Mouse (Mus musculus) hindbrain, embryonic 14.5 days (tissue): Measurements from ENCODE around the gene BC051665. TPM values are rescaled to one million over a fixed set of nuclear protein-coding genes. Genes with fewer than 3 reads are reported as not detected.

ENCODE experiments used
- ATAC-seq: fragments of 200-750 bp; cut with Nextera tagmentation; 2 replicates; pipeline ENCODE4 v1.8.0; 2017; ENCODE audit warnings: moderate number of reproducible peaks, mild to moderate bottlenecking, moderate TSS enrichment, moderate library complexity; ENCODE audit not compliant: low FRiP score
- DNase-seq: peaks from one replicate; pipeline ENCODE4 v3.0.0-alpha.2; 2015; ENCODE audit warnings: low spot score
- H3K27ac ChIP-seq: fragments of 300-500 bp; sonication (generic); 2 replicates; pipeline ENCODE4 v1.5.1; 2014; ENCODE audit warnings: mild to moderate bottlenecking, moderate library complexity
- H3K27me3 ChIP-seq: fragments of 300-500 bp; sonication (generic); 2 replicates; pipeline ENCODE4 v1.6.1; 2014; ENCODE audit warnings: mild to moderate bottlenecking, low read length, mixed read lengths; ENCODE audit not compliant: control insufficient read depth, insufficient read depth
- H3K36me3 ChIP-seq: fragments of 300-500 bp; sonication (generic); replicated peaks from 2 replicates; pipeline ENCODE4 v1.6.1; 2014; ENCODE audit not compliant: control insufficient read depth, insufficient read depth
- H3K4me1 ChIP-seq: fragments of 300-500 bp; sonication (generic); replicated peaks from 2 replicates; pipeline ENCODE4 v1.6.1; 2014; ENCODE audit warnings: antibody characterized with exemption, low read length, mixed read lengths; ENCODE audit not compliant: control insufficient read depth, insufficient read depth
- H3K4me2 ChIP-seq: fragments of 300-500 bp; sonication (generic); replicated peaks from 2 replicates; pipeline ENCODE4 v1.6.1; 2014; ENCODE audit warnings: mild to moderate bottlenecking, moderate library complexity
- H3K4me3 ChIP-seq: fragments of 300-500 bp; sonication (generic); replicated peaks from 2 replicates; pipeline ENCODE4 v1.5.1; 2014; ENCODE audit warnings: mild to moderate bottlenecking, low read length
- H3K9ac ChIP-seq: fragments of 300-500 bp; sonication (generic); 2 replicates; pipeline ENCODE4 v1.6.1; 2014
- H3K9me3 ChIP-seq: fragments of 300-500 bp; sonication (generic); 2 replicates; pipeline ENCODE4 v1.6.1; 2016; ENCODE audit warnings: low read length; ENCODE audit not compliant: control insufficient read depth
- WGBS: fragments of 180-500 bp; shearing (Covaris S2); extraction: QIAGEN DNeasy Blood & Tissue Kit; methylation state at CpG from one replicate; pipeline ENCODE4 v1.1.7; 2014; 5-methylcytosine and 5-hydroxymethylcytosine counted together
- polyA plus RNA-seq: library from polyadenylated mRNA; unstranded; fragments of >200 nt; fragmentation: Nextera tagmentation; extraction: Ambion mirVana; gene quantifications from 2 replicates; pipeline ENCODE4 v1.2.1, GENCODE M21; 2014

Gene BC051665
- polyA plus RNA-seq, result not detected in 2 replicates

GRCm38 (mm10) chr13:60786264-60786663 is at the start of gene BC051665:
TSS of gene BC051665 (minus strand) at chr13:60786364.
- H3K27me3 ChIP-seq, result no peaks in the 10 kb centered on the region
- H3K4me2 ChIP-seq, result no peak within 1 kb of the TSS
- H3K4me1 ChIP-seq, result no peaks in the 10 kb centered on the region
- no peaks in the 10 kb centered on the region for H3K36me3 ChIP-seq
- DNase-seq (no peak), ATAC-seq (no peak)
- H3K9ac ChIP-seq, result no peak within 1 kb of the TSS
- H3K9me3 ChIP-seq, result no peaks in the 10 kb centered on the region
- no peak within 1 kb of the TSS for H3K4me3 ChIP-seq
- H3K27ac ChIP-seq, result no peak within 1 kb of the TSS

GRCm38 (mm10) chr13:60826052-60826451 is 39.9 kb upstream of the BC051665 start:
- no peaks in the 10 kb centered on the region for H3K4me1 ChIP-seq
- no peak for ATAC-seq
- no peaks in the 10 kb centered on the region for H3K36me3 ChIP-seq
- H3K4me3 ChIP-seq, result no peak overlapping the region
- WGBS, result 65% methylated on average over 3 of the region's 3 CpGs
- no peaks in the 10 kb centered on the region for H3K27me3 ChIP-seq
- no peak overlapping the region for H3K4me2 ChIP-seq
- no peak for DNase-seq
- no peaks in the 10 kb centered on the region for H3K9me3 ChIP-seq
- no peak overlapping the region for H3K27ac ChIP-seq
- H3K9ac ChIP-seq, result no peak overlapping the region

- Histone ChIP-seq H3K4me1 (no peaks in the 10 kb centered on the region), H3K4me2 (no peak overlapping the region), H3K9me3 (no peaks in the 10 kb centered on the region), H3K4me3 (no peak overlapping the region), H3K9ac (no peak overlapping the region), H3K27ac (no peak overlapping the region), H3K36me3 (no peaks in the 10 kb centered on the region), H3K27me3 (no peaks in the 10 kb centered on the region)
- WGBS, result 77% methylated on average over 3 of the region's 3 CpGs
- ATAC-seq, result no peak
- DNase-seq, result no peak
Measured at GRCm38 (mm10) chr13:60820486-60821175, 34.5 kb upstream of the BC051665 start.

DNA sequence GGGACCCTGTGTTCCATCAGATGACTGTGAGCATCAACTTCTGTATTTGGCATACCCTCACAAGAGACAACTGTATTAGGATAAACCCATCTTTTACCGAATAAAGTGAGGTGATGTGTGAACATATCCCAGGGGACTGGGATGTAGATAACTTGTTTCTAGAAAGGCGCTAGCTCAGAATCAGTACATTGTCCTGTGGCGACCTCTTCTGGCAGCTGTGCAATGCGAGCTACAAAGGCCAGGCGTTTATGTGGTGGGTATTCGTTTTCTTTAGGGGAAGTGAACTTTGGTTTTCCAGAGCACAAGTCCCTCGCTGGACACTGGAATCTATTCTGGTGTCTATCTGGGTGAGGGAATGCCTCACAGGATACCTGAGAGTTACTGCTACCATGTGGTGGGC is 33.3 kb upstream of the BC051665 start:
- 14% methylated on average over 7 of the region's 7 CpGs for whole genome bisulfite sequencing
- no peaks in the 10 kb centered on the region for H3K4me1 ChIP-seq
- DNase-seq (peak; percentile 63), ATAC-seq (no peak)
- no peaks in the 10 kb centered on the region for H3K36me3 ChIP-seq
- no peaks in the 10 kb centered on the region for H3K27me3 ChIP-seq
- no peak overlapping the region for H3K9ac ChIP-seq
- H3K9me3 ChIP-seq, result no peaks in the 10 kb centered on the region
- H3K27ac ChIP-seq, result no peak overlapping the region
- H3K4me3 ChIP-seq, result no peak overlapping the region
- no peak overlapping the region for H3K4me2 ChIP-seq

- Histone ChIP-seq H3K27ac (no peak overlapping the region), H3K4me2 (no peak overlapping the region), H3K4me1 (no peaks in the 10 kb centered on the region), H3K9ac (no peak overlapping the region), H3K27me3 (no peaks in the 10 kb centered on the region), H3K9me3 (no peaks in the 10 kb centered on the region), H3K4me3 (no peak overlapping the region), H3K36me3 (no peaks in the 10 kb centered on the region)
- WGBS, result 71% methylated on average over 1 of the region's 1 CpGs
- DNase-seq (no peak), ATAC-seq (no peak)
Measured at GRCm38 (mm10) chr13:60813722-60814121, 27.6 kb upstream of the BC051665 start.

DNA sequence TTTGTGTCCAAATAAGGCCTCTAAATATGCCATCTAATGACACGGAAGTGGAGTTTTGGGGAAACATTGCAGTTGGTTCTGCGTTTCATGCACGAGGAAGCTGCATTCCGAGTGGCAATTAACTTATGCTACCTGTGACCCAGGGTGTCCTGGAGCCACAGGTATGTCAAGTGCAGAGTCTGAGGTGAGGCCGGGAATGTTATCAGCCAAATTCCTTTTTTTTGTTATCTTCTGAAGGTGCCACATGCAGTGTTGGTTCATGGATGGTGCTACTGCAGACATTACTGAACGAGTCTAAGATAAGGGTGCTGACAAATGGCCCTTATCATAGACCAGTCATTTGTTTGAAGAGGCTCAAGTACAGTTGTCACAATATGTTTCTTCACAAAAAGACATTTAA is 26.6 kb upstream of the BC051665 start:
- no peak for ATAC-seq
- WGBS, result 87% methylated on average over 6 of the region's 6 CpGs
- H3K9me3 ChIP-seq, result no peaks in the 10 kb centered on the region
- no peaks in the 10 kb centered on the region for H3K36me3 ChIP-seq
- H3K4me2 ChIP-seq, result no peak overlapping the region
- H3K4me1 ChIP-seq, result no peaks in the 10 kb centered on the region
- no peak overlapping the region for H3K27ac ChIP-seq
- H3K9ac ChIP-seq, result no peak overlapping the region
- H3K27me3 ChIP-seq, result no peaks in the 10 kb centered on the region
- DNase-seq, result no peak
- no peak overlapping the region for H3K4me3 ChIP-seq

DNA sequence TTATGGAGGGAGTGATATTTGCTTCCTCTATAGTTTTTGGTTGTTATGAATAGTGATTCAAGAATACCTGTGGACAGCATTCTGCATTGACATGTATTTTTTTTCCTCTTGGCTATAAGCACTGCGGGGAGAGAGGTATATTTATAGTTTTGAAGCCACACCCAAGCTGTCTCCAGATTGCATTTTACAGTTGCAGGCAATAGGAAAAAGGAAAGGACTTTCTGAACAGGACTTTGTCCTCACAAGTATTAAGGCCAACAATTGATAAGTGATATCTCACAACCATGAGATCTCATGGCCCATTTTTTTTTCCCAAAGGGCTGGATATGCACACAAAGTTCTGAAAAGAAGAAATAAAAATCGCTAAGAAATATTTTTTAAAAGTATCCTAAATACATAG is 23.5 kb upstream of the BC051665 start:
- DNase-seq, result no peak
- no peaks in the 10 kb centered on the region for H3K4me1 ChIP-seq
- H3K36me3 ChIP-seq, result no peaks in the 10 kb centered on the region
- H3K9me3 ChIP-seq, result no peaks in the 10 kb centered on the region
- H3K4me2 ChIP-seq, result no peak overlapping the region
- ATAC-seq, result no peak
- H3K27ac ChIP-seq, result no peak overlapping the region
- no peak overlapping the region for H3K4me3 ChIP-seq
- H3K9ac ChIP-seq, result no peak overlapping the region
- WGBS, result 82% methylated on average over 2 of the region's 2 CpGs
- no peaks in the 10 kb centered on the region for H3K27me3 ChIP-seq

GRCm38 (mm10) chr13:60802749-60803148 is 16.6 kb upstream of the BC051665 start, which contains the start of gene Ctsll3:
TSS of gene Ctsll3 (minus strand) at chr13:60802849.
- H3K9me3 ChIP-seq, result no peaks in the 10 kb centered on the region
- no peak within 1 kb of the TSS for H3K27ac ChIP-seq
- no peak within 1 kb of the TSS for H3K4me3 ChIP-seq
- no peaks in the 10 kb centered on the region for H3K4me1 ChIP-seq
- H3K9ac ChIP-seq, result no peak within 1 kb of the TSS
- no peaks in the 10 kb centered on the region for H3K27me3 ChIP-seq
- no peak within 1 kb of the TSS for H3K4me2 ChIP-seq
- ATAC-seq (no peak), DNase-seq (no peak)
- WGBS, result 71% methylated on average over 1 of the region's 1 CpGs
- no peaks in the 10 kb centered on the region for H3K36me3 ChIP-seq

GRCm38 (mm10) chr13:60789466-60789865 is 3.3 kb upstream of the BC051665 start:
- ATAC-seq, result no peak
- no peaks in the 10 kb centered on the region for H3K36me3 ChIP-seq
- 85% methylated on average over 1 of the region's 1 CpGs for WGBS
- no peaks in the 10 kb centered on the region for H3K9me3 ChIP-seq
- H3K4me3 ChIP-seq, result no peak overlapping the region
- H3K4me1 ChIP-seq, result no peaks in the 10 kb centered on the region
- no peak overlapping the region for H3K9ac ChIP-seq
- no peak overlapping the region for H3K4me2 ChIP-seq
- no peak overlapping the region for H3K27ac ChIP-seq
- no peak for DNase-seq
- no peaks in the 10 kb centered on the region for H3K27me3 ChIP-seq

DNA sequence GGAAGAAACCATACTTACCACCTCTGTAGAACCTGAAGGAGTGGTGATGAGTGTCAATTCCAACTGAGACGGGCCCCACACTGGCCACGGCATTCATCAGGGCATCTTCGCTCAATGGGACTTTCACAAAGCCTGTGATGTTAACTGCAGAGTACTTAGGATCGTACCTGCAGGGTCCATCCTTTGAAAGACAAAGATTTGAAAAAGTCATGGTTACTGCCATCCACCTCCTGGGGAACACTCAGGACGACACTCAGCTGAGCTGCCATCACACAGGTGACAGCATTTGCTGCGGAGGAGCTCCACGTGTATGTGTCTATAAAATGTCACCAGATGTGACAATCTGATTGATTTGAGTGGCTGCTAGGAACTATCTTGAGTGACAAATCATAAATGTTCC is 2.9 kb downstream of the BC051665 start:
- no peaks in the 10 kb centered on the region for H3K36me3 ChIP-seq
- no peaks in the 10 kb centered on the region for H3K4me1 ChIP-seq
- H3K27me3 ChIP-seq, result no peaks in the 10 kb centered on the region
- H3K4me3 ChIP-seq, result no peak overlapping the region
- no peak for DNase-seq
- 90% methylated on average over 7 of the region's 7 CpGs for WGBS
- no peak overlapping the region for H3K4me2 ChIP-seq
- no peak overlapping the region for H3K9ac ChIP-seq
- no peaks in the 10 kb centered on the region for H3K9me3 ChIP-seq
- no peak for ATAC-seq
- H3K27ac ChIP-seq, result no peak overlapping the region
